Mouse (Mus musculus) intestine, embryonic 16.5 days (tissue): ENCODE data around the gene Gm6902. TPM values are rescaled to one million over a fixed set of nuclear protein-coding genes. Genes with fewer than 3 reads are reported as not detected.
"Not testable (repeated sequence)": the region's sequence is repeated elsewhere in the genome, so short reads cannot be mapped to it uniquely, and the experiment has no call there.

ENCODE experiments used
- ATAC-seq: fragments of 200-750 bp; cut with Nextera tagmentation; 2 replicates; pipeline ENCODE4 v1.8.0; 2017; ENCODE audit warnings: moderate TSS enrichment, moderate library complexity
- H3K27ac ChIP-seq: fragments of 300-500 bp; sonication (generic); 2 replicates; pipeline ENCODE4 v1.5.1; 2014; ENCODE audit warnings: mild to moderate bottlenecking, low read length
- H3K27me3 ChIP-seq: fragments of 300-500 bp; sonication (generic); replicated peaks from 2 replicates; pipeline ENCODE4 v1.6.1; 2014; ENCODE audit warnings: low read length, control low read depth, mixed read lengths; ENCODE audit not compliant: control insufficient read depth, insufficient read depth
- H3K36me3 ChIP-seq: fragments of 300-500 bp; sonication (generic); 2 replicates; pipeline ENCODE4 v1.6.1; 2014; ENCODE audit warnings: low read length, control low read depth; ENCODE audit not compliant: control insufficient read depth, insufficient read depth
- H3K4me1 ChIP-seq: fragments of 300-500 bp; sonication (generic); 2 replicates; pipeline ENCODE4 v1.6.1; 2014; ENCODE audit warnings: low read length, control low read depth, mixed read lengths; ENCODE audit not compliant: control insufficient read depth, insufficient read depth
- H3K4me2 ChIP-seq: fragments of 300-500 bp; sonication (generic); 2 replicates; pipeline ENCODE4 v1.6.1; 2014; ENCODE audit warnings: low read depth, low read length, control low read depth
- H3K4me3 ChIP-seq: fragments of 300-500 bp; sonication (generic); 2 replicates; pipeline ENCODE4 v1.5.1; 2014; ENCODE audit warnings: mild to moderate bottlenecking, low read length
- H3K9ac ChIP-seq: fragments of 300-500 bp; sonication (generic); 2 replicates; pipeline ENCODE4 v1.6.1; 2014; ENCODE audit warnings: low read depth, low read length
- H3K9me3 ChIP-seq: fragments of 300-500 bp; sonication (generic); 2 replicates; pipeline ENCODE4 v1.6.1; 2016; ENCODE audit warnings: low read length, control low read depth; ENCODE audit not compliant: control insufficient read depth
- WGBS: fragments of 180-500 bp; shearing (Covaris S2); extraction: QIAGEN DNeasy Blood & Tissue Kit; methylation state at CpG from one replicate; pipeline ENCODE4 v1.1.7; 2014; 5-methylcytosine and 5-hydroxymethylcytosine counted together
- polyA plus RNA-seq: library from polyadenylated mRNA; unstranded; fragments of >200 nt; fragmentation: Nextera tagmentation; extraction: Ambion mirVana; gene quantifications from 2 replicates; pipeline ENCODE4 v1.2.1, GENCODE M21; 2015

The Gm6902 gene
- not detected in 2 replicates for polyA plus RNA-seq

DNA sequence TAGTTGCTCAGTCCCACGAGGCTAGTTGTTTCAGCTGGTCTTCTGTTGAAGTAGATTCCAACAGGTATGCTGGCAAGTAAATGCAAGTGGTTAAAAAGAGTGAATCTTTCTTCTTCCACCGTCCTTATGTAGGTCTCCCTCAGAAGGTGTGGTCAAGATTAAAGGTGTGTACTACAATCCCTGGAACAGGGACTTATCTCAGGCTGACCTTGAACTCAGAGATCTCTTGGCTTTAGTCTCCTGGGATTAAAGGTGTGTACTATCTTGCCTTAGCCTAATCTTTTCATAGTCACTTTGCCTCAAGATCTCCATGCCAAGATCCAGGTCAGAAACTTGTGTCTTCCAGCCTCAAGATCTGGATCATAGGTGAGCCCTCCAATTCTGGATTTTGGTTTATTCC lies at the start of gene Gm6902:
TSS of gene Gm6902 (minus strand) at position 101 of the 400 bp plus-strand sequence.
- H3K27ac ChIP-seq, H3K27me3 ChIP-seq, ATAC-seq, H3K9me3 ChIP-seq, H3K9ac ChIP-seq, H3K36me3 ChIP-seq, H3K4me1 ChIP-seq, H3K4me3 ChIP-seq, H3K4me2 ChIP-seq: not testable (repeated sequence)
- WGBS: no CpG with 5 or more reads among the region's 2 CpGs

- H3K4me1 ChIP-seq, H3K4me2 ChIP-seq, H3K36me3 ChIP-seq, H3K27ac ChIP-seq, ATAC-seq, H3K9ac ChIP-seq, H3K27me3 ChIP-seq, H3K9me3 ChIP-seq, H3K4me3 ChIP-seq: not testable (repeated sequence)
- 87% methylated on average over 3 of the region's 3 CpGs for WGBS
These were observed 22.2 kb upstream of the Gm6902 start, which contains the start of gene Nlrp4e for GRCm38 (mm10) chr7:23300892-23301291. Gene Nlrp4e (plus strand): TSS chr7:23301192.

- H3K4me1 ChIP-seq, H3K9ac ChIP-seq, H3K9me3 ChIP-seq, ATAC-seq, H3K4me2 ChIP-seq, H3K36me3 ChIP-seq, H3K27ac ChIP-seq, H3K4me3 ChIP-seq, H3K27me3 ChIP-seq: not testable (repeated sequence)
- no CpG with 5 or more reads among the region's 2 CpGs for WGBS
These were observed 27.1 kb downstream of the Gm6902 start, which contains the start of gene Vmn1r166 for GRCm38 (mm10) chr7:23251582-23251981. Gene Vmn1r166 (minus strand): TSS chr7:23251682.

Other genes with a start within 250 kb of the Gm6902 start
- gene Vmn1r163, start 223.4 kb downstream of the Gm6902 start, polyA plus RNA-seq: not detected in 2 replicates
- gene Gm8720, start 211.4 kb downstream of the Gm6902 start, polyA plus RNA-seq: not detected in 2 replicates
- not detected in 2 replicates for gene Gm10662, start 134.4 kb downstream of the Gm6902 start, polyA plus RNA-seq
- not detected in 2 replicates for gene Vmn1r165, start 61.6 kb downstream of the Gm6902 start, polyA plus RNA-seq
- gene Vmn1r166, start 27.2 kb downstream of the Gm6902 start, polyA plus RNA-seq: not detected in 2 replicates
- not detected in 2 replicates for gene Nlrp4e, start 22.3 kb upstream of the Gm6902 start, polyA plus RNA-seq
- not detected in 2 replicates for gene Nlrp5, start 107.0 kb upstream of the Gm6902 start, polyA plus RNA-seq
- not detected in 2 replicates for gene Vmn1r167, start 228.3 kb upstream of the Gm6902 start, polyA plus RNA-seq